Mouse (Mus musculus) limb, embryonic 12.5 days (tissue): ENCODE measurements around the gene Crisp1. TPM values are rescaled to one million over a fixed set of nuclear protein-coding genes. Genes with fewer than 3 reads are reported as not detected.

ENCODE experiments used
- ATAC-seq: fragments of 200-750 bp; cut with Nextera tagmentation; 2 replicates; pipeline ENCODE4 v1.8.0; 2017; ENCODE audit warnings: low read depth, moderate TSS enrichment; ENCODE audit not compliant: insufficient number of reproducible peaks, insufficient read depth, low FRiP score, low TSS enrichment
- H3K27ac ChIP-seq: fragments of 300-500 bp; sonication (generic); 2 replicates; pipeline ENCODE4 v1.5.1; 2016; ENCODE audit warnings: mild to moderate bottlenecking, moderate library complexity
- H3K27me3 ChIP-seq: fragments of 300-500 bp; sonication (generic); 2 replicates; pipeline ENCODE4 v1.6.1; 2016; ENCODE audit warnings: mild to moderate bottlenecking, moderate library complexity
- H3K36me3 ChIP-seq: fragments of 300-500 bp; sonication (generic); 2 replicates; pipeline ENCODE4 v1.6.1; 2016; ENCODE audit warnings: mild to moderate bottlenecking, moderate library complexity
- H3K4me1 ChIP-seq: fragments of 300-500 bp; sonication (generic); replicated peaks from 2 replicates; pipeline ENCODE4 v1.6.1; 2016
- H3K4me2 ChIP-seq: fragments of 300-500 bp; sonication (generic); 2 replicates; pipeline ENCODE4 v1.6.1; 2016; ENCODE audit warnings: mild to moderate bottlenecking, moderate library complexity
- H3K4me3 ChIP-seq: fragments of 300-500 bp; sonication (generic); replicated peaks from 2 replicates; pipeline ENCODE4 v1.5.1; 2016; ENCODE audit warnings: mild to moderate bottlenecking
- H3K9ac ChIP-seq: fragments of 300-500 bp; sonication (generic); replicated peaks from 2 replicates; pipeline ENCODE4 v1.6.1; 2016; ENCODE audit warnings: mild to moderate bottlenecking, moderate library complexity
- H3K9me3 ChIP-seq: fragments of 300-500 bp; sonication (generic); 2 replicates; pipeline ENCODE4 v1.6.1; 2016; ENCODE audit warnings: mild to moderate bottlenecking, moderate library complexity
- WGBS: fragments of 180-500 bp; shearing (Covaris S2); methylation state at CpG from one replicate; pipeline ENCODE4 v1.1.7; 2016; 5-methylcytosine and 5-hydroxymethylcytosine counted together
- polyA plus RNA-seq: library from polyadenylated mRNA; unstranded; fragments of >200 nt; fragmentation: Nextera tagmentation; extraction: Ambion mirVana; gene quantifications from 2 replicates; pipeline ENCODE4 v1.2.1, GENCODE M21; 2016

Gene Crisp1
- polyA plus RNA-seq = not detected in 2 replicates

DNA sequence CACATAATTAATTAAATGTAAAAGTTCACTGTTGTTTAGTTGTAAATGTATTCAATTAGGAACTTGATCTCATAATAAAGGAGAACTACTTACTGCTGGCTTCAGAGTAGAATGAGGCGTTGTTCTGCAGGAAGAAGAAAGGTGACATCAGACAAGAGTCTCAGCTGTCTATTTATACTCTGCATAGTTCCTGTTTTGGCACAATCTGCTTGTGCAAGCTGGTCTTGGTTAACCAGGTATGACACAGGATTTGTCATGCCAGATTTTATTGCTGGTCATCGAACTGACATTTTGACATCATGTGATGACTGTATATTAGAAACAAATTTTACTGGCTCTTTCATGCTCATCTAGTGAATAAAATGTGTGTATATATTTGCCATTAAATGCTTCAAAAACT is at the start of gene Crisp1:
Crisp1 (minus strand) TSS at position 146 of the 400 bp plus-strand sequence.
- Histone ChIP-seq H3K27ac (no peak within 1 kb of the TSS), H3K4me2 (no peak within 1 kb of the TSS), H3K9me3 (no peaks in the 10 kb centered on the region), H3K4me1 (no peaks in the 10 kb centered on the region), H3K36me3 (no peaks in the 10 kb centered on the region), H3K9ac (no peak within 1 kb of the TSS), H3K27me3 (no peaks in the 10 kb centered on the region), H3K4me3 (no peak within 1 kb of the TSS)
- WGBS = 78% methylated on average over 2 of the region's 2 CpGs
- ATAC-seq = no peak

DNA sequence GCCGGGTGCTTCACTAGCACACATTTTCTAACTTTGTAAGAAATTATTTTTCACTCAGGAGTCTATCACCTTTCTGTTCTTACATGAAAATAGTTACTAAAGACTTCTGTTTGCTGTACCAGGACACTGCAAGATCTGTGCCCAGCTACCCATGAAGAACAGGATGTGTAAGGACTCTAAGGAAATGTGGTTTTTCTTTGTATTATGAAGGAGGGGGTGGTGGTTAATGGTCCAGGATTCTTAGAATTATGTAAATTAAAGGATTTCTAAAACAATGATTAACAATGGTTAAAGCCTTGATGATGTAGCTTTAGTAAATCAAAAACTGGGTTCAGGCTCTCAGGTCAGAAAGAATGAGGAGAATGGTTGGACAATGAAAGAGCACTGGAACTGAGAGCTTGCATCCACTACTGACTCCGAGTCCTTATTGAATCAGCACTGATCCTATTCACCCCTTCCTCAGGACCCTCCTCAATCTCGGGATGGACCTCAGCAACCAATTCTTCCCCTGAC is 23.5 kb upstream of the Crisp1 start:
- Histone ChIP-seq H3K36me3 (no peaks in the 10 kb centered on the region), H3K27ac (no peak overlapping the region), H3K4me3 (no peak overlapping the region), H3K9me3 (no peaks in the 10 kb centered on the region), H3K4me2 (no peak overlapping the region), H3K9ac (no peak overlapping the region), H3K27me3 (no peaks in the 10 kb centered on the region), H3K4me1 (no peaks in the 10 kb centered on the region)
- no peak for ATAC-seq
- 84% methylated on average over 3 of the region's 3 CpGs for WGBS

DNA sequence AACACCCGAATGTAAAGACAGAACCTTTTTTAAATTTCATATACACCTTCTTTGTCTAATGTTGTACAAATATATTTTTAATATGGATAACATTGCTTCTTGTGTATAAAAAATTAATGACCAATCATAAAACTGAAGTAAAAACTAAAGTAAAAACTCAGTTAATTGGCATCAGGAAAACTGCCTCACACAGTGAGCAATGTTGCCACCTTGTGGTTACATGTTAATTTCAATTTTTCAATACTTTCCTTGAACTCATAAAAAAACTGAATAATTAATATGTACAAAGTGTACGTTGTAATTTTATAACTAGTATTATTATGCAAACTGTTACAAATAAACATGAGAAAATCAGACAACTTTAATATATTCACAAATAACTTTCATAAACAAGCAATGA is 33.6 kb downstream of the Crisp1 start:
- Histone ChIP-seq H3K4me2 (no peak overlapping the region), H3K4me3 (no peak overlapping the region), H3K36me3 (no peaks in the 10 kb centered on the region), H3K27ac (no peak overlapping the region), H3K4me1 (no peaks in the 10 kb centered on the region), H3K9ac (no peak overlapping the region), H3K9me3 (no peaks in the 10 kb centered on the region), H3K27me3 (no peaks in the 10 kb centered on the region)
- ATAC-seq = no peak
- 71% methylated on average over 2 of the region's 2 CpGs for WGBS

DNA sequence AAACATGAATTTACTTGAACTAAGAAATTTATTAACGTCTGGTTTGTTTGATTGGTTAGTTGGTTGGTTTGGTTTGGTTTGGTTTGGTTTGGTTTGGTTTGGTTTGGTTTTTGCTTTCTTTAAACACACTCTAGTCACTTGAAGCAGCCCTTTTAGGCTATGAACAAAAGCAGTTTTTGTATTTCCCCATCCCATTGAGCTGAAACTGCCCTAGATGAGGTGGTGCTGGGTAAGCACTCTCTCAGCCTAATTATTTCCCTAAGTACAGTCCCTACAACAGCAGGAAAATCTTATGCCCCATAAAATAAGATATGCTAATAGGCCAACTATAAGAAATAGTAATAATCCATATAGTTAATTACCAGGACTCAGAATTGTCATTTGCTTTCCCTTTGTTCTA is 43.5 kb downstream of the Crisp1 start:
- ATAC-seq = no peak
- Histone ChIP-seq H3K9me3 (no peaks in the 10 kb centered on the region), H3K4me3 (no peak overlapping the region), H3K27ac (no peak overlapping the region), H3K4me2 (no peak overlapping the region), H3K36me3 (no peaks in the 10 kb centered on the region), H3K27me3 (no peaks in the 10 kb centered on the region), H3K4me1 (no peaks in the 10 kb centered on the region), H3K9ac (no peak overlapping the region)
- WGBS = 73% methylated on average over 1 of the region's 1 CpGs

DNA sequence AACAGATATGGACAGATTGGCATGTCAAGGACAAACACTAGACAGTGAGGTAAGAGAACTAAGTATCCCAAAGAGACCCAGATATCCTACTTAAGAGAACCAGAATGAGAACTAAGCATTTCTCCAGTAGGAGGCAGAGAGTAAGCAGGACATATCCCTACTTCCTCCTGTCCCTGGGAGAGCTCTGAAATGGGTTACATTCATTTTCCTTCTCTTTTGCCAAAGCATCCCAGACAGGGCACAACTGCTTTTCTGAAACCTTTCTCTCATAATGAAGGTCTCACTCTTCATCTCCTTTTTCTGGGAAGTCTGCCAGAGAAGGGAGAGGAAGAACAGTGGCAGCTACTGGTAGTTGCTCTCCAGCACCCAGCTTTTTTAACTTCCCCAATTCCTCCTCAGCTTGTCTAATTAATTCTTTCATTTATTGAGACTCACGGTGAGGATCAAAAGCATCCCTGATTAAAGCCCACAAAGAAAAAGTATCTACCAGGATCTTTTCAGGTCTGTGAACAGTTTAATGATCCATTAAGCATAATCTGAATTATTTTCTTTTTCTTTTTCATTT is 44.0 kb downstream of the Crisp1 start:
- Histone ChIP-seq H3K36me3 (no peaks in the 10 kb centered on the region), H3K4me3 (no peak overlapping the region), H3K27me3 (no peaks in the 10 kb centered on the region), H3K4me1 (no peaks in the 10 kb centered on the region), H3K4me2 (no peak overlapping the region), H3K27ac (no peak overlapping the region), H3K9me3 (no peaks in the 10 kb centered on the region), H3K9ac (no peak overlapping the region)
- ATAC-seq = no peak
- 70% methylated on average over 1 of the region's 1 CpGs for WGBS

DNA sequence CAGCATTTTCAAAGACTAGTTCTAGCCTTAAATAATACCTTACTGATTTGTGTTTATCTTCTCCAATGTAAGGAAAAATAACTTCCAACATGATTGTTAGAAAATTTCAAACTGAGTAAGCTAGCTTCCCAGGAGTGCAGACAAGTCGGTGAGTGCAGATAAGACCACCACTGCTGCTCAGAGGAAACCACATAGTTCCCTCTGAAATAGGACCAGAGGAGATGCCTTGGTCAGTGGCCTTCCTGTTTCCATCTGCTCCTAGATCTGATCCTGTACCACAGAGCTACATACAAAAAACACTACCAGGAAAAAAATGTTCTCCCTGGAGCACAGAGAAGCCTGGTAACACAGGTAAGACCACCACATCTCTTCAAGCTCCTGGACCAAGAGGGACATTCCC is 66.5 kb downstream of the Crisp1 start:
- no peak overlapping the region for H3K9ac ChIP-seq
- WGBS = 84% methylated on average over 1 of the region's 1 CpGs
- H3K27ac ChIP-seq = no peak overlapping the region
- H3K4me3 ChIP-seq = no peak overlapping the region
- H3K36me3 ChIP-seq = no peaks in the 10 kb centered on the region
- ATAC-seq = no peak
- H3K27me3 ChIP-seq = no peaks in the 10 kb centered on the region
- no peak overlapping the region for H3K4me2 ChIP-seq
- no peaks in the 10 kb centered on the region for H3K9me3 ChIP-seq
- H3K4me1 ChIP-seq = no peaks in the 10 kb centered on the region

Other genes starting within 250 kb of the Crisp1 start
- gene AC192777.2, start 223.8 kb downstream of the Crisp1 start, polyA plus RNA-seq = not detected in 2 replicates
- gene Pgk2, start 110.6 kb downstream of the Crisp1 start, polyA plus RNA-seq = not detected in 2 replicates
- not detected in 2 replicates for gene Crisp3, start 76.9 kb downstream of the Crisp1 start, polyA plus RNA-seq
- gene Esp8, start 200.8 kb upstream of the Crisp1 start, polyA plus RNA-seq = not detected in 2 replicates
- not detected in 2 replicates for gene Esp6, start 242.3 kb upstream of the Crisp1 start, polyA plus RNA-seq